Mouse (Mus musculus): ENCODE results near the gene Tmem163.

DNA sequence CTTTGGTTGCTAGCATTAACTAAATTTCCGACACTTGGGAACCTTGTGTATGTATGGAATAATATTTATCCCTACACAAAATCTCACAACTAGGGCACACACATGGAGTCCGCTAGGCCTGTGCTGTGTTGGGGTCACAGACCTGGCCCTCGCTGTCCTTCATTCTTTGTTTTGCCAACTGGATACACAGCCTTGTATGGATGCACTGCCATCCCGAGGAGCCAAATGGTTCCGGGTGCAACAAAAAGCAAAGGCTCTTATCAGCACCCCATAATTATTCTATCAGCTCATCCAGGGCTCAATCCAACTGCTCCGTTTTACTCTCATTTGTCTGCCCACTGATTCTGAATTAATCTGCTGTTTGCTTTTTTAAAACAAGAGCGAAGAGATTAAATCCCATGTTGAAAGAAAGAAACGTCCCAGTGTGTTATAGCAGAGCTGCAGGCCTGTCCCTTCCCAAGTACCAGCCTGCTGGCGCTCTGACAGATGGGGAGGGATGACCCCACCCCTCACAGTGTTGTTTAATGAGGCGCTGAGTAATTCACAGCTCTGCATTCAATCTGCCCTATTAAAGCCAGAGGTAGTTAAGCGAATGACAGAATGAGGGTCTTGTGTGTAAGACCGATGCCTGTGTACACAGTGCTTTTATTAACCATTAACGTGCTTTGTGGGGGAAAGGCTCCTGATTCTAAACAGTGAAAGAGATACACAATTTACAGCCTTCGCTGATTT lies 148.3 kb downstream of the Tmem163 start:
- TF ChIP-seq CTCF (IDR thresholded peaks at IDR 0.05; ENCODE audit: low read depth): no peak
- TF ChIP-seq EP300 (optimal IDR thresholded peaks at IDR 0.05): no peak

Data from stomach, postnatal 0 days (tissue).